Mouse (Mus musculus) limb, embryonic 14.5 days (tissue): ENCODE data around the gene Cntn5. TPM values are rescaled to one million over a fixed set of nuclear protein-coding genes. Genes with fewer than 3 reads are reported as not detected.

Source experiments
- ATAC-seq: fragments of 200-750 bp; cut with Nextera tagmentation; 2 replicates; pipeline ENCODE4 v1.8.0; 2017; ENCODE audit warnings: low read depth, moderate number of reproducible peaks, moderate TSS enrichment; ENCODE audit not compliant: low FRiP score
- DNase-seq: peaks from one replicate; pipeline ENCODE4 v3.0.0-alpha.2; 2015; ENCODE audit warnings: low spot score
- H3K27ac ChIP-seq: fragments of 300-500 bp; sonication (generic); replicated peaks from 2 replicates; pipeline ENCODE4 v1.5.1; 2014; ENCODE audit warnings: low read depth, mild to moderate bottlenecking, low read length, moderate library complexity, mixed read lengths
- H3K27me3 ChIP-seq: fragments of 300-500 bp; sonication (generic); 2 replicates; pipeline ENCODE4 v1.6.1; 2014; ENCODE audit warnings: low read length, mixed read lengths; ENCODE audit not compliant: control insufficient read depth, insufficient read depth
- H3K36me3 ChIP-seq: fragments of 300-500 bp; sonication (generic); 2 replicates; pipeline ENCODE4 v1.6.1; 2014; ENCODE audit warnings: mild to moderate bottlenecking, low read length, moderate library complexity, mixed read lengths; ENCODE audit not compliant: control insufficient read depth, insufficient read depth
- H3K4me1 ChIP-seq: fragments of 300-500 bp; sonication (generic); 2 replicates; pipeline ENCODE4 v1.6.1; 2014; ENCODE audit warnings: antibody characterized with exemption, low read length, mixed read lengths; ENCODE audit not compliant: control insufficient read depth, insufficient read depth
- H3K4me2 ChIP-seq: fragments of 300-500 bp; sonication (generic); replicated peaks from 2 replicates; pipeline ENCODE4 v1.6.1; 2014; ENCODE audit warnings: low read depth, mild to moderate bottlenecking, low read length, moderate library complexity; ENCODE audit not compliant: severe bottlenecking
- H3K4me3 ChIP-seq: fragments of 300-500 bp; sonication (generic); replicated peaks from 2 replicates; pipeline ENCODE4 v1.5.1; 2014; ENCODE audit warnings: low read length
- H3K9ac ChIP-seq: fragments of 300-500 bp; sonication (generic); 2 replicates; pipeline ENCODE4 v1.6.1; 2014; ENCODE audit warnings: mild to moderate bottlenecking, low read depth, low read length, moderate library complexity; ENCODE audit not compliant: severe bottlenecking
- H3K9me3 ChIP-seq: fragments of 300-500 bp; sonication (generic); 2 replicates; pipeline ENCODE4 v1.6.1; 2016; ENCODE audit warnings: low read length; ENCODE audit not compliant: control insufficient read depth
- POLR2A ChIP-seq: fragments of 200-500 bp; IDR thresholded peaks from 2 replicates; pipeline ENCODE4 v1.8.0; 2012; ENCODE audit warnings: inconsistent platforms, mild to moderate bottlenecking, moderate library complexity, borderline replicate concordance; ENCODE audit not compliant: insufficient read depth, insufficient read length; ENCODE audit errors: extremely low read depth
- WGBS: fragments of 180-500 bp; shearing (Covaris S2); extraction: QIAGEN DNeasy Blood & Tissue Kit; methylation state at CpG from one replicate; pipeline ENCODE4 v1.1.7; 2014; 5-methylcytosine and 5-hydroxymethylcytosine counted together
- polyA plus RNA-seq, 2 experiments: library from polyadenylated mRNA; depleted of rRNA in 1 of 2; stranded (reverse) in 1 of 2; unstranded in 1 of 2; fragments of >200 nt; fragmentation: Nextera tagmentation in 1 of 2; extraction: Ambion mirVana in 1 of 2; gene quantifications; 2 replicates each; pipeline versions ENCODE4 v1.2.1 to v1.2.3; 2012 to 2014

Gene Cntn5
- polyA plus RNA-seq, 2 experiments, result 0.41 to 0.87 TPM

- H3K4me2 ChIP-seq, result no peak overlapping the region
- H3K9ac ChIP-seq, result no peak overlapping the region
- DNase-seq (no peak), ATAC-seq (no peak)
- H3K4me3 ChIP-seq, result no peak overlapping the region
- no peak overlapping the region for H3K27ac ChIP-seq
- H3K27me3 ChIP-seq, result no peaks in the 10 kb centered on the region
- H3K9me3 ChIP-seq, result no peaks in the 10 kb centered on the region
- H3K36me3 ChIP-seq, result no peaks in the 10 kb centered on the region
- 41% methylated on average over 1 of the region's 1 CpGs for WGBS
- TF ChIP-seq POLR2A, result no peak
- H3K4me1 ChIP-seq, result no peaks in the 10 kb centered on the region
Measured at GRCm38 (mm10) chr9:10232066-10232465, 672.5 kb downstream of the Cntn5 start.

- no peaks in the 10 kb centered on the region for H3K9me3 ChIP-seq
- no peaks in the 10 kb centered on the region for H3K4me1 ChIP-seq
- no peak overlapping the region for H3K27ac ChIP-seq
- no peaks in the 10 kb centered on the region for H3K36me3 ChIP-seq
- H3K27me3 ChIP-seq, result no peaks in the 10 kb centered on the region
- TF ChIP-seq POLR2A, result no peak
- no peak overlapping the region for H3K9ac ChIP-seq
- no peak for DNase-seq
- no peak overlapping the region for H3K4me2 ChIP-seq
- H3K4me3 ChIP-seq, result no peak overlapping the region
- ATAC-seq, result no peak
Measured at GRCm38 (mm10) chr9:10230973-10231372, 673.6 kb downstream of the Cntn5 start.

DNA sequence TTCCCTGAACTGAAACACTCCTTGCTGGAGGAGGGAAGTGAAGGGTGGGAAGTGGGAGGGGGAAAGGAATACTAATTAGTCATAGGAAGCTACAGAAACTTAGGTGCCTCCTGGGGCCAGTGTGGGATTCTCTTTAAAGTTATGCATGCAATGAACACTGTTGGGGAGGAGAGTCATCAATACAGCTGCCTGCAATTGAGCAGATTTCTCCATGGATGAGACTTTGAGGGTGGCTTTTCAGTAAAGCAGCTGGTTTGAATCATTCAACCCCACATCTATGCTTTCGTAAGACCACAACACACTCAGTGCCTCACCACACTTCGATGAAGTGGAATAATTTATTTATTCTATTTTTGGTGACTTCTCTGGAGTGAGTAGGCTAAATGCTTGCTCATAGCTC lies 674.9 kb downstream of the Cntn5 start:
- Histone ChIP-seq H3K4me2 (no peak overlapping the region), H3K4me1 (no peaks in the 10 kb centered on the region), H3K27ac (no peak overlapping the region), H3K36me3 (no peaks in the 10 kb centered on the region), H3K9ac (no peak overlapping the region), H3K9me3 (no peaks in the 10 kb centered on the region), H3K27me3 (no peaks in the 10 kb centered on the region), H3K4me3 (no peak overlapping the region)
- 27% methylated on average over 2 of the region's 2 CpGs for WGBS
- TF ChIP-seq POLR2A, result no peak
- ATAC-seq (peak; percentile 30; the same call in 1 of the 2 replicates), DNase-seq (peak; percentile 7)

DNA sequence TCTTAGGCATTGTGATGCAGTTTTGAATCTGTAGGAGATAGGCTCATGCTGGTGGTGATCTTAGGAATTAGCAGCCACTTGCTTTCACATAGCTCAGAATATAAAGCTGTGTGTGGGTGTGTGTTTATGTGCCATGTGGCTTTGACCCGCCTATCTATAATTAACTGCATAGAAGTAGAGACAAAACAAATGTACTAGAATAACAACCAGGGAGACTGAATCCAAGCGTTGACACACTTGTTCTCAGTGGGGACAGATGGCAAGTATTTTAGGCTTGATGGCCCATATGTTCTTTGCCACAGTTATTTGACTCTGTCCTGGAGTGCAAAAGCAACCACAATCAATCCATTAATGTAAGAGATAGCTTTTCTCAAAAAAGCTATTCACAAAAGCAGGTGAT lies 678.6 kb downstream of the Cntn5 start:
- Histone ChIP-seq H3K4me3 (no peak overlapping the region), H3K27me3 (no peaks in the 10 kb centered on the region), H3K4me2 (no peak overlapping the region), H3K9me3 (no peaks in the 10 kb centered on the region), H3K4me1 (no peaks in the 10 kb centered on the region), H3K27ac (no peak overlapping the region), H3K9ac (no peak overlapping the region), H3K36me3 (no peaks in the 10 kb centered on the region)
- DNase-seq (no peak), ATAC-seq (no peak)
- no peak for TF ChIP-seq POLR2A
- 66% methylated on average over 2 of the region's 2 CpGs for WGBS

- H3K4me3 ChIP-seq, result no peak overlapping the region
- H3K27ac ChIP-seq, result no peak overlapping the region
- TF ChIP-seq POLR2A, result no peak
- no peak overlapping the region for H3K9ac ChIP-seq
- H3K4me2 ChIP-seq, result no peak overlapping the region
- DNase-seq (no peak), ATAC-seq (no peak)
- no peaks in the 10 kb centered on the region for H3K27me3 ChIP-seq
- no peaks in the 10 kb centered on the region for H3K9me3 ChIP-seq
- H3K4me1 ChIP-seq, result no peaks in the 10 kb centered on the region
- no peaks in the 10 kb centered on the region for H3K36me3 ChIP-seq
Measured at GRCm38 (mm10) chr9:10186063-10186462, 718.5 kb downstream of the Cntn5 start.

- H3K27ac ChIP-seq, result no peak overlapping the region
- no peaks in the 10 kb centered on the region for H3K27me3 ChIP-seq
- ATAC-seq (no peak), DNase-seq (no peak)
- no peak overlapping the region for H3K4me2 ChIP-seq
- TF ChIP-seq POLR2A, result no peak
- H3K4me1 ChIP-seq, result no peaks in the 10 kb centered on the region
- whole genome bisulfite sequencing, result 81% methylated on average over 3 of the region's 3 CpGs
- H3K9ac ChIP-seq, result no peak overlapping the region
- no peaks in the 10 kb centered on the region for H3K36me3 ChIP-seq
- H3K9me3 ChIP-seq, result no peaks in the 10 kb centered on the region
- no peak overlapping the region for H3K4me3 ChIP-seq
Measured at GRCm38 (mm10) chr9:10170526-10170925, 734.0 kb downstream of the Cntn5 start.
